1 mouse cellular context compared by ENCODE assay signal in the genomic region with DNA sequence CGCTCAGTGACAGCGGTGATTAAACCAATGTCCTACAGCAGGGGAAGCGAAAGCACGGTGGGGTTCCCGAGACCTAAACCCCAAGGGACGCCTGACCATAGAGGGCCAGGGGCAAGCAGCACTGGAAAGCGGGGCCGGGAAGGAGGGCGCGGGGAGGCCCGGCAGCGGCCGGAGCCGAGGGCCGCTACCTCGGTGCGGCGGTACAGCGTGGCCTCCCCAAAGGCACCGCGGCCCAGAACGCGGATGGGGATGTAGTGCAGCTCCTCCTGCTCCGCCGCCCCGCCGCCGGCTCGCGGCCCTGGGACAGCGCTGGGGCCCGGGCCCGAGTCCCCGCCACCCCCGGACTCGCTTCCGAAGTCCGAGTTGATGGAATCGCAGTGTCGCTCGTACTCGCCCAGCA.
TF ChIP-seq lines count a peak whose summit lies in the region.

No protein-coding gene starts in this region.

TF ChIP-seq in MEL, 35 proteins besides CTCF, POLR2A, EP300 and RAD21:
- no peak for TF ChIP-seq JUND (IDR thresholded peaks at IDR 0.05; ENCODE audit: low read depth, low read length)
- peak; percentile 54; the same call in 1 of the 2 replicates for TF ChIP-seq ZKSCAN1 (IDR thresholded peaks at IDR 0.05; ENCODE audit: low read depth, low read length)
- TF ChIP-seq RCOR1 (IDR thresholded peaks at IDR 0.05; ENCODE audit: low read depth, low read length) = no peak
TF ChIP-seq in MEL: peak in this region for 1.
